Mouse (Mus musculus) lung, postnatal 36 days (tissue): ENCODE measurements around the gene Habp2.
A peak's percentile ranks its signal among the peaks of the same experiment; 100 is the strongest.

ENCODE experiments used
- DNase-seq: peaks from one replicate; pipeline ENCODE4 v3.0.0; 2022; ENCODE audit warnings: mixed read lengths

Habp2 gene

GRCm38 (mm10) chr19:56286866-56287265 lies at the start of gene Habp2:
Habp2 (plus strand) TSS chr19:56287137.
- no peak for DNase-seq

GRCm38 (mm10) chr19:56238501-56238900 lies 48.4 kb upstream of the Habp2 start:
- peak; percentile 31 for DNase-seq

DNA sequence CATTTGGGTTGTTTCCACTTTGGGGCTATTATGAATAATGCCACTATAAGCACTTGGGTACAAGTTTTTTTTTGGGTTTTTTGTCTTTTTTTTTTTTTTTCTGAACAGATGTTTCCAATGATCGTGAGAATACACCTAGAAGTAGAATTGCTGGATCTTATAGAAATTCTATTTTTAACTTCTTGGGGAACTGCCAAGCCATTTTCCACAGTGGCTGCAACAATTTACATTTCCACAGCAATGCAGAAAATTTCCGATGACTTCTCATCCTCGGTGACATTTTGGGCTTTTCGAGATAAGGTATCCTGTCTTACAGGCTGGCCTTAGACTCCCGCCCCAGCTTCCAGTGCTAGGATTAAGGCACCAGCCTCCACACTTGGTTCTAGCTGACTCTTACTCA lies 41.7 kb upstream of the Habp2 start:
- no peak for DNase-seq

- no peak for DNase-seq
These were observed 34.1 kb upstream of the Habp2 start for GRCm38 (mm10) chr19:56252815-56253214.

DNA sequence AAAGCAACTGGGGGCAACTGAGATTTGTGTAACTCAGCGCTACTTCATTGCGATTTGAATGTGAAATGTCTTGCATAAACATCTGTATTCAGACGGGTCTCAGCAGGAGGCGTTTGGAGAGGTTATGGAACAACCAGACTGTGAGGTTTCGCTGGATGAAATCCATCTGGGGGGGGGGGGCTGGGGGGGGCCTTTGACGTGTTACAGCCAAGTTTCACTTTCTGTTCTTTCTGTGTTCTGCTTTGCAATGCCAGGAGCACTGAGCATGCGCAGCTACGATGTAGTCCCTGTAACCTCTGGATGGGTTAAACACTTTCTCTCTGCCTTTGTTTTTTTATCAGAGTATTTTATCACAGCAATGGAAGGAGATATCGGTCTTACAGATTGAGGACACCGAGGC lies 33.7 kb upstream of the Habp2 start:
- DNase-seq, result peak; percentile 38

DNA sequence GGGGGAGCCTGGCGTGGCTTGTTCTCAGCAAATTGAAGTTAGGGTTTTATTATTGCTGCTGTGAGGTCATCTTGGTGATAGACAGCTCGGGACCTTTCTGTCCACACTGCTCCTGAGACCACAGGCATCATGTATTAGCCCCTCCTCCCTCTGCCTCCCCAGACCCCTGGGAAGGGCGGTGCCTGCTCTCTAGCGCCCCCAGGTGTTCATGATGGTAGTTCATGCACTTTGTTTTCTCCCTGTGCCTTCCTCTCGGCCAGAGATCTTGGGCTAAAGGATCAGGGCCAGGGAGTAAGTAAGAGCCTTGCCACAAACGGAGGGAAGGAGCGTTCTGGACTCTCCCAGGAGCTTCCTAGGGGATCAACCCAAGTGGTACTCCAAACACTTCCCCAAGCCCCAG lies 32.2 kb upstream of the Habp2 start:
- DNase-seq, result peak; percentile 9

DNA sequence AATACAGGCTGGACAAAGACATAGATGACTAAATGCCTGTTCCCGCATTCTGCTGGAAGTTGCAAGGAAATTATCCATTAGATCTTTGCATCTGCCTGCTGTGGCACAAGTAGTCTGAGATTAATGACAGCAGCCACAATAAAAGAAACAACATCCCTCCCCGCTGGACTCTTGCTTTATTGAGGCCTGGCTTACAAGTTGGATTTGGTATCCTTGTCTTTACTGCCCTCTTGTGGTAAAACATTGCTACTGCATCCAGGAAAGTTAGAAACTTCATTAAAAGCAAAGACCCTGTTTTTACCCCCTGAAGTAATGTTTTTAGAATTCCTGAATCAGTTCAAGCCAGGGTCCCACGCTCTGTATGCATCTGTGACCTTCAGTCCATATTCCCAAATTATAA lies 31.4 kb upstream of the Habp2 start:
- peak; percentile 72 for DNase-seq

- no peak for DNase-seq
These were observed 30.7 kb upstream of the Habp2 start for GRCm38 (mm10) chr19:56256235-56256634.

GRCm38 (mm10) chr19:56256741-56257140 lies 30.2 kb upstream of the Habp2 start:
- no peak for DNase-seq

- no peak for DNase-seq
These were observed 23.2 kb upstream of the Habp2 start for GRCm38 (mm10) chr19:56263696-56264095.

DNA sequence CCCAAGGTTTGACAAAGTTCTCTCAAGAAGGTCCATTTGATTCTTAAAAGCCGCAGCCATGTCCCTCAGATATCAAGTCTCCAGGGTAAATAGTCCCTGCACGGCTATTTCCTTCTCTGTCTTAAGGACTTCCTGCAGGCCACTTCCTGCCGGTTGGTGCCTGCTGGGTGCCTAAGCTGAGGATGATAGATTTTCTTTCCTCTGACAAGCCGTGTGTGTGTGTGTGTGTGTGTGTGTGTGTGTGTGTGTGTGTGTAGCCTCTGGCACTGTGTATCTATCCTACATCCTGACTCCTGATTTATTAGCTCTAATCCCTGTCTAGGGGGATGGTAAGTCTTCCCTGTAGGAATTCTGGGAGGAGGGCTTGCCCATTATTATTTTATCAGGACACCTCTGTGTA lies 22.8 kb upstream of the Habp2 start:
- peak; percentile 21 for DNase-seq

GRCm38 (mm10) chr19:56265149-56265548 lies 21.8 kb upstream of the Habp2 start:
- no peak for DNase-seq

DNA sequence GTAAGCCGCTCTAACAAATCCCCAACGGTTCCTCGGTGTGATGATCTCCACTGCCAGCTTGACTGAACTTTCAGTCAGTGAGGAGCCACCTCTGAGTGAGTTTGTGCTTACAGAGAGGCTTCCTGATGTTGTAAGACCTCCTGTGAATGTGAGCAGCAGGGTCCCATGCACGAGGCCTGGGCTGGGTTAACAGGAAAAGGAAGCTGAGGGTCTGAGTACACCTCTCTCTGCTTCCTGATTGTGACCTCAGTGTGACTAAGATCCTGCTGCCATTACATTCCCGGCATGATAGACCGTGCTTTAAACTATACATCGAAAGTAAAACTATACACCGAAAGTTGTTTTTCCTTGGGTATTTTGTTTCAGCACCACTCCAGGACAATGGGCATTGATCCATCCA lies 14.9 kb upstream of the Habp2 start:
- DNase-seq, result no peak

- DNase-seq, result no peak
These were observed 9.7 kb upstream of the Habp2 start for GRCm38 (mm10) chr19:56277140-56277804.

DNA sequence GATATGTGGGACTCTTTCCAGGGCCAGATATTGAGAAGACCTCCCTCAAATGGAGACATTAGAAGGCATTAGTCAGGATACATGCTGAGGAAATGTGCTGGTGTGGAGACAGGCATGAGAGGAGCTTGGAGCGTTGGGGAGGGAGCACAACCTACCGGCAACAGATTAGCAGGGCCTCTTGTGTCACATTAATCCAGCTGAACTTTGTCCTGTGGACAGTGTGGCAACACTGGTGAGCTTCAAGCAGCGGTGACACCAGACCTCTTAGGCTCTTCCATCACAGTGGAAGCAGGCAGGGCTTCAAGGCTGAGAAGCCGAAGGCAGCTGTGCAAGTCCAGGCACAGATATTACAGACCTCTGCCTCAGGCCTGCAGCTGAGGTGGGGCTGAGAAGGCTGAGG lies 9.0 kb upstream of the Habp2 start:
- DNase-seq, result no peak

GRCm38 (mm10) chr19:56278366-56278765 lies 8.6 kb upstream of the Habp2 start:
- no peak for DNase-seq

- no peak for DNase-seq
These were observed 1.7 kb upstream of the Habp2 start for GRCm38 (mm10) chr19:56285222-56285621.

DNA sequence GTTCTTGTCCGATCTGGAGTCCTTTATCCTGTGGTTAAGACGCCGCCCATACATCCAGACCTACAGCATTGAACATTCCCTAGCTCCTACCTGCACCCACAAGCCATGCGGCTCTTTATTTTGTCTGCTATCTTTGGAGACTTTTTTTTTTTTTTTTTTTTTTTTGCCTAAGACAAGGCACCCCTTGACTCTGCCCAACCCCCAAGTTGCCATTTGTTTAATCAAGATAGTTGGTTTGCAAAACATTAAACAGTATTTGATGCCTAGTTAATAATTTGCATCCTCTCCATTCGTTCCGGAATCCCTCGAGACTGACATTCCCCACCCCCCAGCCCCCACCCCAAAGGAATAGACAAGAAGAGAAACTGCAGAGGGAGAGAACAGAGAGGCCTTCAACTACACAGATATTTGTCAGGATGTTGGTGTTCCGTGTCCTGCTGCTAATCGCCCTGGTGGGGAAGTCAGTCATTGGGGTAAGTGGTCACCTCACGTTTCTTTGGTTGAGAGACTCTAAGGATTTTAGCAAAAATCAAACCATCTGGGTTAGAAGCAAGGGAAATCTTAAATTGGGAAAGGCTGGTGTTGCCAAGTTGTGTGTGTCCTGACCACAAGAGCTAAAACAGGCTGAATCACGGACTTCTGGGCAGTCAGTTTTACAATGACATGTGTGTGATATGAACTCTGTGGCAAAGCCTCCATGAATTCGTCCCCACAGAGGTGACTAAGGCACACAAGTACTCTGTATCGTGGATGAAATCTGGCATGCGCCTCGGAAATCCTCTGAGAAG lies 837 bp downstream of the Habp2 start:
- no peak for DNase-seq

- no peak for DNase-seq
These were observed 1.5 kb downstream of the Habp2 start for GRCm38 (mm10) chr19:56288436-56288835.

- DNase-seq, result no peak
These were observed 2.7 kb downstream of the Habp2 start for GRCm38 (mm10) chr19:56289642-56290041.

DNA sequence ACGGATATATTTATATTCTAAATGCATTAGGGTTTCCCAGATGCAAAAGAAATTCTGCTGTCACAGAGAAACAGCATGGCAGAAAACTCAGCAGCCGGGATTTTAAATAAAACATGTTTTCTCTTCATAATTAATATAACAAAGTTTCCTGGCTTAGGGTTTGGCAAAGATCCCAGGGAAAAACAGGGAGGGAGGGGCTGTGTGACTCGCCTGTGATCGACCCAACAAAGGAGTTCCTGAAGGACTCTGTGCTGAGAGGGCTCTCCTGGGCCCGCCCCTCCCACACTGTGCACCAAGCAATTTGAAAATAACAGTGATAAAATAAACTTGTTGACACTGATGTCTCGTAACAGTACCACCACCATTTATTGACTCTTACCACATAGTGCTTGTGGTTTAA lies 5.0 kb downstream of the Habp2 start:
- DNase-seq, result no peak

DNA sequence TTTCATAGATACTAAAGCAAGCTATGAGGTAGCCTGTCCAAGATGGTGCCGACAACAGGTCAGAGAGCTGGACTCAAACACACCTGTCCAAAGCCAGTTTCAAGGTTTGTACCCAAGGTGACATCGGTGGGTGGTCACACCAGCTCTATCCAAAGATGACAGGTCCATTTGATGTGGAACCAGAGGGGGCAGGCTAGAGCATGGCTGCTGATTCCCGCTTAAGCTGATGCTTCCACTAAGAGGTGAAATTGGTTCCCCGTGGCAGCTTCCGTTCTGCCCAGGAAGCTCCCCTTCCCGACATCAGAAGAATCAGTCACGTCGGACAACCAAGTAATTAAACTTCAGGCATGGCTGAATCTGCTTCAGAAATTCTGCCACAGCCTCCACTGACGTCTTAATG lies 5.4 kb downstream of the Habp2 start:
- DNase-seq, result no peak

- peak; percentile 92 for DNase-seq
These were observed 7.9 kb downstream of the Habp2 start for GRCm38 (mm10) chr19:56294654-56295399.

- no peak for DNase-seq
These were observed 9.7 kb downstream of the Habp2 start for GRCm38 (mm10) chr19:56296668-56297067.
